Mouse (Mus musculus): ENCODE measurements around the gene Hfe.
A peak's percentile ranks its signal among the peaks of the same experiment; 100 is the strongest.

Gene Hfe

DNA sequence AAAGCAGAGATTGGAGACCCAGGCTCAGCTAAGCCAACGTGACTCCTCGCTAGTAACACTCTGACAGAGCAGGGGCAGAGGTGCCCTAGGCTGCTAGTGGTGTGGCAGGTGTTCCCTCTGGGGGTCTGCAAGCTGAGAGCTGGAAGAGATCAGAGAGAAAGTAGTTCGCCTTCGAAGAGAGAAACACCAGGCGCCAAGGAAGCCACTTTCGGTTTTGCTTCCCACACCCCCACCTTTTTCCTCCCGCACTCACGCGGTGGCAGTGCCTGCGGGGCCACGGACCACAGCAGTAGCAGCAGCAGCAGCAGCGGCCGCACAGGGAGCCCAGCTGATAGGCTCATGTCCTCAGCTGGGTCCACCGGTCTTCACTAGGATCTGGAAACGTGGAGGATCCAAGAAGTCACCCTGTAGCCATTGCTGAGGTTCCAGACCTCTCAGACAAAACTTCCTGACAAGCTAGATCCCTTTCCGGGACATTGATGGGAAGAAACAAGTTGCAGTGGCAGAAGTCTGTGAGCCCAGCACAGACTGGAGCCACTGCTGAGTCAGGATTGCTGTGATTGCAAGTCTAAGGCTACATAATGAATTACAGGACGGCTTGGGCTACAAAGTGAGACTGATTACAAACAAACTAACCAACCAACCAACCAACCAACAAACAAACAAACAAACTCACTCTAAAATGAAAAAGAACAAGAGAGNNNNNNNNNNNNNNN is at the start of gene Hfe:
Gene Hfe, minus strand, starts transcription at position 481 of the 716 bp plus-strand sequence.
- peak; percentile 83 for DNase-seq (ENCODE audit: inconsistent ontology term)

DNA sequence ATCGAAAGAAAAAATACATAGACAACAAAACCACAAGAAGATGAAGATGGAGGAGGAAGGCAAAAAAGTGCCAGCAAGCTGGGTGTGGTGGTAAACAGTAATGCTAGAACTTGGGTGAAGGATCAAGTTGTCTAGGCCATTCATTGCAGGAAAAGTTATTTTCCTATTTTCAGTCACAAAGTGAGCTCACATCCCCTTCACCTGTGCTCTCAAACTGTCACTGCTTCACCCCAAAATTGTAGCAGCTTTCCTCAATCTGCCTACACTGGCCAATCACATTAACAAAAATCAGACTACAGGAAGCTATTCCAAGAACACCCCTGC is 49.2 kb upstream of the Hfe start:
- DNase-seq (ENCODE audit: inconsistent ontology term), result no peak

DNA sequence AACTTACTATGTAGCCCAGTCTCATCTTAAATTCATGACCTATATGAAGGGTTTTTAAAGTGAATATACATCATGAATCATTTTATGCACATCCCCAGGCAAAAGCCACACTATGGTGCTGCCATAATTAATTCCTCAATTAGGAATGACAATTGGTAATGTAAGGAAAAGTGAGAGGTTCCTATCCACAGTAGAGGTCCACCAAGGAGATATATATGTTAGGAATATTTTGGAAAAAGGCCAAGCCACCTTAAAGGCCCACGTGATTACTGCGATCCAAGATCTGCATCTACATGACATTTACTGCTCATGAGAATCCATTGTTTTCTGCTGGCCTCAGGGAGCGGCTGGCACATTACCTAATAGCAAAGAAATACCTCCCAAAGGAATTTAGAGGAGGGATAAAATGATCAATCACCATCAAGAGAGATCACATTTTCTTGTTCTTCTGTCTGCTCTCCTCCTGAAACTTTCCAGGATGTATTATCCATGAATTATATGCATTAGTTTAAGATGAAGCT is 48.7 kb upstream of the Hfe start:
- DNase-seq (ENCODE audit: inconsistent ontology term), result no peak

DNA sequence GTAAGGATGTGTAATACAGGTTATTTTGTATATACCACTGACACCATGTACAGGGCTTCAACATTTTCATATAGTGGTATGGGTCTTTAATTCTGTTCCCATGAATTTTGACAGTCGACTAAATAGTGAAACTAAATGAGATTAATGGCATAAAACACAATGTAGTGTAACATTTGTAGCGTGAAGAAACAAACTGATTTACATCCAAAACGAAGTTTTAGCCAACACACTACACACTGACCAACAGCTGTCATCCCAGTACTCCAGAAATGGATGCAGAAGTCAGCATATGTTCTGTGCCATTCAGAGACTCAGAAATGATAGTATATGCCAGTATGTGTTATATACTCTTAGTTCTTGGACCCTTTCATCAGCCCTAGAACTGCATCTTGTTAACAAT is 47.3 kb upstream of the Hfe start:
- no peak for DNase-seq (ENCODE audit: inconsistent ontology term)

DNA sequence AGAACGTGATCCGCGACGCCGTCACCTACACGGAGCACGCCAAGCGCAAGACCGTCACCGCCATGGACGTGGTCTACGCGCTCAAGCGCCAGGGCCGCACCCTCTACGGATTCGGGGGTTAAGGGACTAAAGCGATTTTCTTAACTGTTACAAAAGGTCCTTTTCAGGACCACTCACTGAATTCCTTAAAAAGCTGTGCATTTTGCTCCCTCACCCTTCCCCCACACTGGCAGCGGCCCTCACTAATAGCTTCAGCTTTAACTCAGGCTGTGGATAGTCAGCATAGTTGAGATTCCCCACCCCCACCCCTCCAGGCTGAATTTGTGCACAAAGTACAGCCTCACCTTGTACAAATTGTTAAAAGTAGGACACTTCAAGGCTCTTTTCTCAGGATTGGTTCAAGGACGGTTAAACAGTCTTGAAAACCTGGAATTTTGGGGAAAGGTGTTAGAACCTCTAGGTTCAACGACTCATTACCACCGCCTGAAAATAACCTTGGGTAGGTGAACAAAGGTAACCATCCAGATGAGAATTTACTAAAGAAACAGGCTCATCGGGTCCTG is 46.6 kb upstream of the Hfe start:
- DNase-seq (ENCODE audit: inconsistent ontology term), result peak; percentile 83

DNA sequence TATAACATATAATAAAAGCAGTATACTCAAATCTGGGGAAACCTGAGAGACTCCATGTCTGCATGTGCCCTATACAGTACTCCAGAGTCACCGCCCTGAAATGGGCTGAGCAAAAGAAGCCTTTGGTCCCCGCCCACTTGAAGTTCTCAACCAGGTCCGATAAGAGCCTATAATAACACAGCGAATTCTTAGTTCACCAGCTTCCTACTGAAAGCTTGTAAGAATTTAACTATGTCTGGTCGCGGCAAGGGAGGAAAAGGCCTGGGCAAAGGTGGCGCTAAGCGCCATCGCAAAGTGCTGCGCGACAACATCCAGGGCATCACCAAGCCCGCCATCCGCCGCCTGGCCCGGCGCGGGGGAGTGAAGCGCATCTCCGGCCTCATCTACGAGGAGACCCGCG is 46.1 kb upstream of the Hfe start, which contains the start of gene Hist1h4b:
Gene Hist1h4b, plus strand, starts transcription at position 224 of the 400 bp plus-strand sequence.
- DNase-seq (ENCODE audit: inconsistent ontology term), result peak; percentile 84

DNA sequence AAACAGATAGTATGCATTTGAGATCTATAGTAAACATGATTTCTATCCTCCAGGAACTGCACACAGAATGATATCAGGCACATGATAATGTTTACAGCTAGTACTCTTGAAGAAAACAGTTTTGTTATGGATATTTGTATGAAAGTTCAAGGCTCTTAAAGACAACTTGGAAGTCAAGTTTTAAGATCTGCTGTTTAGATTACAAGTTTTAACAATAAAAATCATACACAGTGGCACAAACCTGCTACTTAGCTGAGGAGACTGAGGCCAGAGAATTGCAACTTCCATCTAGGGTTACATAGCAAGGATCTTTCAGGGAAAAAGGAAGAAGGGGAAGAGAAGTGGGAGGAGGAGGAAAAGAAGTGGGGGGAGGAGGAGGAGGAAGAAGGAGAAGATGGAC is 44.3 kb upstream of the Hfe start:
- no peak for DNase-seq (ENCODE audit: inconsistent ontology term)

DNA sequence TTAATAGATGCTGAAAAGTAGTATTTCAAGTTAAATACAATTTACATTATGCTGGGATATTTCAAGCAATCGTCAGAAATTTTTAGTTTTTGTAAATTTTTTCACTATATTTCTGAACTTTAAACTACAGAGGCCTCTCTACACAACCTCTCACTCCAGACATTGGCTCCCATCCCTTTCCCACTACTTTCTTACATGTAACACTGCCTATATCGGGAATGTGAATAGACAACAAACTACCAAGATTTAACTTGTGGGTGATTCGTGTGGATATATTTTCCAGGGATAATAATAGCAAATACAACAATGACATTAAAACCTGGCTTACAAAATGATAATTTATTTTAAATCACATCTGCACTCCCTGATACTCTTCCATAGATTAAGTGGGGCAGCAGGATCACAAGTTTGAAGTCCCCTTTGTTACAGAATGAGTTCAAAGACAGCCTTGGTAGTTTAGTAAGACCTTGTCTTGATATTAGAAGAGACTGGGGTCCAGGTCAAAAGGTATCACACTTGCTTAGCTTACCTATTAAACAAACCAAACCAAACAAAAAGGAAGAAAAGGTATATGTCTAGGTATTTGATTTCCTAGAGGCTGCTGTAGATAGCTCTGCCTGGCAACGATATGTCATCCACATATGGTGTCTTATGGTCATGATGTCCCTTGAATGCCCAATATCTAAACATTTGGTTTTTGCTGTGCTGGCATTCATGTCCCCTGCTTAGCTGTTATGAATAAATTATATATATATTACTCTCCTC is 42.8 kb upstream of the Hfe start:
- DNase-seq (ENCODE audit: inconsistent ontology term), result no peak

DNA sequence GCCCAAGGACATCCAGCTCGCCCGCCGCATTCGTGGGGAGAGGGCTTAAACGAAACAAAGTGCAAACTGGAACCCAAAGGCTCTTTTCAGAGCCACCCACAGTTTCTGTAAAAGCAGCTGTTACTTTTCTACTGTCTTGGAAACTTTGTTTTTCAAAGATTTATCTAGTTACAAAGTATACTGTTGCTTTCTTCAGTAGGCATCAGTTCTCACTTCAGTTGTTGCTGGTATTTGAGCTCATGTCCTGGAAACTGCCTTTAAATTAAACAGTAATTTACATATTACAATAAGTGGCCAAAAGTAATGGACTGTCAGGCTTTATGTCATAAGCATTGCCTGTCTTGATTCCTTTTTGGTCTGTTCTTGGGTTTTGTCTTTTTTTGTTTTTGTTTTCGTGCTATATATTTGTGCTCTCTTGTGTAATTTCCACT is 42.1 kb upstream of the Hfe start:
- no peak for DNase-seq (ENCODE audit: inconsistent ontology term)

DNA sequence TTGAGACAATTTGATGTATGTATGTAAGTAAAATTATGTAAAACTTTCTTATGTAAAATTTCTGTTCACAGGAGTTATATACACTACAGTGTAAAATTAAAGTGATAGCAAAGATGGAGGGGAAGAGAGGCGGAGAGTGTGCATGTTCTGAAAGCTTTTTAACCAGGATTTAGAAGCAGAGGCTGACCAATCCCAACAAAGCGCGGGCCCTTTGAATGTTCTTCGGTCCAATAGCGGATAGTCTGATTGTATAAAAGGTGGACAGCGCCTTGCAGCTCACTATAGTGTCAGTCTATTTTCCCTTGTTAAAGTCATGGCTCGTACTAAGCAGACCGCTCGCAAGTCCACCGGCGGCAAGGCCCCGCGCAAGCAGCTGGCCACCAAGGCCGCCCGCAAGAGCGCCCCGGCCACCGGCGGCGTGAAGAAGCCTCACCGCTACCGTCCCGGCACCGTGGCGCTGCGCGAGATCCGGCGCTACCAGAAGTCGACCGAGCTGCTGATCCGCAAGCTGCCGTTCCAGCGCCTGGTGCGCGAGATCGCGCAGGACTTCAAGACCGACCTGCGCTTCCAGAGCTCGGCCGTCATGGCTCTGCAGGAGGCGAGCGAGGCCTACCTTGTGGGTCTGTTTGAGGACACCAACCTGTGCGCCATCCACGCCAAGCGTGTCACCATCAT is 41.5 kb upstream of the Hfe start, which contains the start of gene Hist1h3b:
Gene Hist1h3b, plus strand, starts transcription at position 201 of the 675 bp plus-strand sequence.
- peak; percentile 93 for DNase-seq (ENCODE audit: inconsistent ontology term)

DNA sequence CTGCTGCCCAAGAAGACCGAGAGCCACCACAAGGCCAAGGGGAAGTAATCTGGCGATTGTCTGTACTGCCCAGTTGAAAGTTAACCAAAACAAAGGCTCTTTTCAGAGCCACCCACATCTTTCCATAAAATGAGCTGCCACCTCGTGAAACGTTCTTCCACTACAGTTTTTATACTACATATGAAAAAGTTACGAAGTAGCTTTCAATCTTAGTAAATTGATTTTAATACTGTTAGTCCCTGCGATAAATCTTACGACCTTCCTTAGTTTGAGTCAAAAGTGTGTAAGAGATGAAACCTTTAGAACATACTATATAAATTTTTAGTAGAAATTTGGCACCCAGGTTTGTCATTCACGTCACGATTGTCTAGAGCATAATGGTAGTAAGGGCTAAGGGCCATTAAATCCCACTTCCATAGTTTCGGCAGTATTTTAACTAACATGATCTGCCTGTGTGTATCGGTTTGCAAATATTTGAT is 40.9 kb upstream of the Hfe start:
- peak; percentile 46 for DNase-seq (ENCODE audit: inconsistent ontology term)

DNA sequence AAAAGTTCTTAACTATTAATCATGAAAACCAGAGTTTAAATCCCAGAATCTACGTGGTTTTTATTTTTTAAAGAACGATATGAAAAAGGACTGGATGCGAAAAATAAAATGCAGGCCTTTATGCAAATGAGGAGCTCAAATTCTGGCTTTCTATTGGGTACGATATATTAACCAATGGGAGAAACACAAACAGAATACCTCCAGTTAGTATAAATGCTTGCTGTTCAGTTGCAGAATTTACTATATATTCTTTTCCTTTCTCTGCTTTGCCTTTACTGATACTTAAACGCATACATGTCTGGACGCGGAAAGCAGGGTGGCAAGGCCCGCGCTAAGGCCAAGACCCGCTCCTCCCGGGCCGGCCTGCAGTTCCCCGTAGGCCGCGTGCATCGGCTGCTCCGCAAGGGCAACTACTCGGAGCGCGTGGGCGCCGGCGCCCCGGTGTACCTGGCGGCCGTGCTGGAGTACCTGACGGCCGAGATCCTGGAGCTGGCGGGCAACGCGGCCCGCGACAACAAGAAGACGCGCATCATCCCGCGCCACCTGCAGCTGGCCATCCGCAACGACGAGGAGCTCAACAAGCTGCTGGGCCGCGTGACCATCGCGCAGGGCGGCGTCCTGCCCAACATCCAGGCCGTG is 40.3 kb upstream of the Hfe start, which contains the start of gene Hist1h2ab:
Gene Hist1h2ab, plus strand, starts transcription at position 288 of the 639 bp plus-strand sequence.
- DNase-seq (ENCODE audit: inconsistent ontology term), result peak; percentile 90

DNA sequence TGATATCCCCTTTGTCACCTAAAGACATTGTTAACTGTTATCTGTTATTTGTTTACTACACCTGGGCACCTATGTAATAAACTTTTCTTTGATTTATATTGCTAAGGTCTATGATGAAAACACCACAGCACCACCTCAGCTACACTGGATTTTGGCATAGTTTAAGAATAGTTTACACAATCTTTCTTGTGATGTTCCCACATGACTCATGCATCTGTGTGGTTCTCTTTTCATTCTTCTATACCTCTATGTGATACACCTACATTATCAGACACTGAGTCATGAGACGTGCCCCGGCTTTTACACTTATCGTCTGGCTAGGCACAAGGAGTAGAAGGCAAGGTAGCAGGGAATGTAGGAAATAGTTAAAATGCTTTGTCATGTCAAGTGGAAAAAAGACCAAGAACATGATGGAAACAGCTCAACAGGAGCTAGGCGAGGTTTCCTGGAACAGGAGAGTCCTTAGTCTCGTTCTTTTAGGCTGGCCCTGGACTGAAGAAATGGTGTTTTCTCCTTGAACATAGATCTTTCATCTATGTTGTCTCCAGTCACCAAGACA is 39.0 kb upstream of the Hfe start:
- peak; percentile 47 for DNase-seq (ENCODE audit: inconsistent ontology term)

DNA sequence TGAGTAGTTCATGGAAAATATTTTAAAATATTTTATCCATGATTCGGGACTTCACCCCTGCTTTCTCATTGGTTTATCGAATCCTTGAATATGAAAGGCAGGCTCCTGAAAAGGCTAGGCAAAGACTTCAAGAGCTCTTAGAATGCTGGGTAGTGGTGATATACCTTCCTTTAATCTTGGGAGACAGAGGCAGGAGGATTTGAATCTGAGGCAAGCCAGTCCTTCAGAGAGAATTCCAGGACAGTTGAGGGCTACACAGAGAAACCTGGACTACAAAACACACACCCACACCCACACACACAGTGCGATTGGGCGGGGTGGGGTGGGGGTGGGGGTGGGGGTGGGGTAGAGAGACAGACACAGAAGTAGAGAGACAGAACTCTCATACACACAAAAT is 37.2 kb upstream of the Hfe start:
- no peak for DNase-seq (ENCODE audit: inconsistent ontology term)

DNA sequence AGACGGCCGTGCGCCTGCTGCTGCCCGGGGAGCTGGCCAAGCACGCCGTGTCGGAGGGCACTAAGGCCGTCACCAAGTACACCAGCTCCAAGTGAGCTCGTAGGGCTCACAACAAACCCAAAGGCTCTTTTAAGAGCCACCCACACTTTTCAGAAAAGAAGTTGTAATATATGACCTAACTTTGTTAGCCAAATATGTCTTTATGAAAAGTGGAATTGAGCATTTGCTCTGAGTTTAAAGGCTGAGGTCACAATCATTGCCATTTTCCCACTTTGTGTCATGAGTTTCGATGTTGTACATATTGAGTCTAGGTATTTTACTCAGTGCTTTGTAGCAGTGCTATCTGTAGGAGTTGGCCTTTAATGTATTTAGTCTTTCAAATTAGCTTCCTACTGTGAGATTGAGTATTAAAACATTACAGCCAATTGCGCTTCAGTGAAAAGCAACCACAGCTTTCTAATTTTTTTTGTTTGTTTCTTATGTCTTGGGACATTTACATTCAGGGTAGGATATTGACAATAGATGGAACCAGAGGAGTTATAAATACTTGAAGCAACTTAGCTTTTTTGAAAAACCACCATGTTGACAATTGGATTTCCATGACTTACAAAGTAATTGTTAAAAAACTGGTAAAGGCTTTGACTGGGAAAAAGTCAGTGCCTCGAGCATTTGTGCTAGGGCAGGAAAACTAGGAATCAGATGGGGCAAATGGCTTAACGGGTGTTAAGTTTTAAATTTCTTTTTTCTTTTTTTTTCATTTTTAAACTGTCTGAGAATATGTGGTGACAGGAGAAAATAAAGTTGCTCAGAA is 36.6 kb upstream of the Hfe start:
- peak; percentile 55 for DNase-seq (ENCODE audit: inconsistent ontology term)

DNA sequence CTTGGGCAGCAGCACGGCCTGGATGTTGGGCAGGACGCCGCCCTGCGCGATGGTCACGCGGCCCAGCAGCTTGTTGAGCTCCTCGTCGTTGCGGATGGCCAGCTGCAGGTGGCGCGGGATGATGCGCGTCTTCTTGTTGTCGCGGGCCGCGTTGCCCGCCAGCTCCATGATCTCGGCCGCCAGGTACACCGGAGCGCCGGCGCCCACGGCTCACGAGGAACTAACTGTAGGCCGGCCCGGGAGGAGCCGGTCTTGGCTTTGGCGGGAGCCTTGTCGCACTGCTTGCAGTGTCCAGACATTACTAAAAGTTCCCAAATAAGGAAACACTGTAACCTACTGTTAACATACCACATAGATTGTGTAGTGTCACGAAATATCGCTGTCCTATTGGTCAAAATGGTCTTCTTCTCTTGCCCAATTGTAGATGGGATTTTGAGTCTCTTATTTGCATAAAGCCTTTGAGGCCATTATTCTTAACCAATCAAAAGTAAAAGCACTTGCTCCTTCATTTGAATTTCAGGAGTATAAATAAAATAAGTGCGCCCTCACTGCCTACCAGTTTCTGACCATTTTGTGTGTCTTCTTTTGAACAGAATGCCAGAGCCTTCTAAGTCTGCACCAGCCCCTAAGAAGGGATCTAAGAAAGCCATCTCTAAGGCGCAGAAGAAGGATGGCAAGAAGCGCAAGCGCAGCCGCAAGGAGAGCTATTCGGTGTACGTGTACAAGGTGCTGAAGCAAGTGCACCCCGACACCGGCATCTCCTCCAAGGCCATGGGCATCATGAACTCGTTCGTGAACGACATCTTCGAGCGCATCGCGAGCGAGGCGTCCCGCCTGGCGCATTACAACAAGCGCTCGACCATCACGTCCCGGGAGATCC is 35.8 kb upstream of the Hfe start, which contains the start of gene Hist1h2bb:
Gene Hist1h2bb, plus strand, starts transcription at position 534 of the 880 bp plus-strand sequence.
- peak; percentile 94 for DNase-seq (ENCODE audit: inconsistent ontology term)

DNA sequence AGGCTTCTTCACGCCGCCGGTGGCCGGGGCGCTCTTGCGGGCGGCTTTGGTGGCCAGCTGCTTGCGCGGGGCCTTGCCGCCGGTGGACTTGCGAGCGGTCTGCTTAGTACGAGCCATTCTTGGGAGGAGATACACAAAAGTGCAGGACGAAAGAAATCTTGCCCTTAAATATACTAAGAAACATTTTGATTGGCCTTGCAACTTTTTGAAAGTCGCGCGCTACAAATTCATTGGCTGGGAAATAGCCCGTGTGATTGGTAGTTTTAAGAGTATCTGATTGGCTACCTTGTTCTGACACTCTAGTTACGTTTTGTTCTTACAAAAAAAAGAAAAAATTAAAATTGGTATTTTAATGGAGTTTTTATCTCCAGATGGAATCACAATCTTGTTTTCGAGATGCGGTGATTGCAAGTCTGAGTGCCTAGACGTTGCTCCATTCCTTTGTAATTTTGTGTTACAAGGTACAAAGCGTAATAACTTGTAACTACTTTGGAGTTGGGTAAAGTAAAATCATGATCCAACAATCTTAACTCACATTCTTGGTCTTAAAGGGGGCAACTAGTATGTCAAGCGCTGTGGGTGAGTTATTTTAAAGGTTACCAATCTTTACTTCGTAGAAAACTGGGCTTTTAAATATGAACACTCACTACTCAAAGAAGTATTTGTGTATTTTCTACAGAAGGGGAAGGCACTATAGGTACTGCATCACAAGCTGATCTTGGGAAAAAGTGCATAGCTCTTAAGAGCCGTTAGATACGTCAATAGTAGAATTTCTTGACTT is 34.9 kb upstream of the Hfe start, which contains the start of gene Hist1h3c:
Gene Hist1h3c, minus strand, starts transcription at position 222 of the 781 bp plus-strand sequence.
- peak; percentile 91 for DNase-seq (ENCODE audit: inconsistent ontology term)

All from Muller cell, postnatal 12 days (primary cell).